Mouse (Mus musculus) monocyte, adult 2 months (primary cell): ENCODE results near the gene Tmem119.
"Not testable (repeated sequence)": the region's sequence is repeated elsewhere in the genome, so short reads cannot be mapped to it uniquely, and the experiment has no call there.

Experiments
- DNase-seq, 2 experiments: peaks; one replicate each; pipeline ENCODE4 v3.0.0; 2022; ENCODE audit warnings: low spot score in 2 of 2, low read depth in 1 of 2

Tmem119 gene

GRCm38 (mm10) chr5:113789075-113789788 lies 11.1 kb downstream of the Tmem119 start:
- DNase-seq, result no peak

GRCm38 (mm10) chr5:113788645-113789044 lies 11.7 kb downstream of the Tmem119 start:
- no peak for DNase-seq

- DNase-seq, result no peak
Observed at GRCm38 (mm10) chr5:113786985-113787384, 13.3 kb downstream of the Tmem119 start.

GRCm38 (mm10) chr5:113784104-113784503 lies 16.2 kb downstream of the Tmem119 start:
- not testable (repeated sequence) for DNase-seq

GRCm38 (mm10) chr5:113783581-113784001 lies 16.7 kb downstream of the Tmem119 start:
- no peak for DNase-seq

GRCm38 (mm10) chr5:113782624-113783023 lies 17.7 kb downstream of the Tmem119 start:
- DNase-seq, result no peak

- no peak for DNase-seq
Observed at GRCm38 (mm10) chr5:113781875-113782274, 18.4 kb downstream of the Tmem119 start.

- no peak for DNase-seq
Observed at GRCm38 (mm10) chr5:113781254-113781653, 19.1 kb downstream of the Tmem119 start.

GRCm38 (mm10) chr5:113780763-113781162 lies 19.6 kb downstream of the Tmem119 start:
- DNase-seq, result no peak

GRCm38 (mm10) chr5:113780082-113780752 lies 20.1 kb downstream of the Tmem119 start:
- DNase-seq, result no peak

- no peak for DNase-seq
Observed at GRCm38 (mm10) chr5:113779569-113779968, 20.7 kb downstream of the Tmem119 start.

GRCm38 (mm10) chr5:113777728-113778127 lies 22.6 kb downstream of the Tmem119 start:
- DNase-seq, result not testable (repeated sequence)

GRCm38 (mm10) chr5:113776896-113777226 lies 23.5 kb downstream of the Tmem119 start:
- peak; percentile 57 to 76 for DNase-seq

GRCm38 (mm10) chr5:113776128-113776895 lies 24.0 kb downstream of the Tmem119 start:
- peak; percentile 31 to 57 for DNase-seq

- no peak for DNase-seq
Observed at GRCm38 (mm10) chr5:113775585-113775984, 24.7 kb downstream of the Tmem119 start.

- peak; percentile 78 to 96 for DNase-seq
Observed at GRCm38 (mm10) chr5:113773664-113774063, 26.7 kb downstream of the Tmem119 start.

GRCm38 (mm10) chr5:113772905-113773519 lies 27.3 kb downstream of the Tmem119 start:
- no peak for DNase-seq

GRCm38 (mm10) chr5:113772450-113772895 lies 27.8 kb downstream of the Tmem119 start, which contains the start of the genes Sart3 and Iscu:
Gene Sart3 (minus strand): TSS chr5:113772510.
Gene Iscu (plus strand): TSS chr5:113772748.
- peak; percentile 89 to 95 for DNase-seq

- peak; percentile 69 to 82 for DNase-seq
Observed at GRCm38 (mm10) chr5:113771213-113772162, 28.8 kb downstream of the Tmem119 start.

- no peak for DNase-seq
Observed at GRCm38 (mm10) chr5:113768806-113769205, 31.5 kb downstream of the Tmem119 start.
